Mouse (Mus musculus) liver, postnatal 0 days (tissue): Measurements from ENCODE around the gene Fam19a5.

Experiments used
- CTCF ChIP-seq: sonication (generic); IDR thresholded peaks from 2 replicates; pipeline ENCODE4 v1.5.1; 2016; ENCODE audit warnings: antibody characterized with exemption, low read depth
- EP300 ChIP-seq: IDR thresholded peaks from 2 replicates; pipeline ENCODE4 v1.6.1; 2016; ENCODE audit warnings: antibody characterized with exemption, low read depth, mild to moderate bottlenecking

GRCm38 (mm10) chr15:87702821-87703220 is 158.7 kb downstream of the Fam19a5 start:
- TF ChIP-seq CTCF (no peak), EP300 (no peak)
